Mouse (Mus musculus) ES-E14 (cell line): Measurements from ENCODE around the gene Usp49.
"Not testable (repeated sequence)": the region's sequence is repeated elsewhere in the genome, so short reads cannot be mapped to it uniquely, and the experiment has no call there.

Source experiments
- CHD2 ChIP-seq: IDR thresholded peaks from 2 replicates; pipeline ENCODE4 v1.6.1; 2014; ENCODE audit warnings: mild to moderate bottlenecking, low read depth, low read length, inconsistent platforms
- HCFC1 ChIP-seq: IDR thresholded peaks from 2 replicates; pipeline ENCODE4 v1.6.1; 2012; ENCODE audit warnings: low read length, inconsistent platforms, borderline replicate concordance; ENCODE audit not compliant: insufficient read depth
- ZC3H11A ChIP-seq: IDR thresholded peaks from 2 replicates; pipeline ENCODE4 v1.6.1; 2012; ENCODE audit warnings: low read depth, mild to moderate bottlenecking, inconsistent platforms, low read length, borderline replicate concordance
- ZNF384 ChIP-seq: IDR thresholded peaks from 2 replicates; pipeline ENCODE4 v1.6.1; 2012; ENCODE audit warnings: low read depth, low read length, inconsistent platforms

- not testable (repeated sequence) for TF ChIP-seq CHD2, HCFC1, ZNF384, ZC3H11A
Measured at GRCm38 (mm10) chr17:47654346-47654745, 23.9 kb downstream of the Usp49 start.
